Comparison of ENCODE assay signal across 10 mouse cellular contexts in genomic region chr9:63862427-63862826, GRCm38 (mm10).
DNase-seq lines count a peak whose midpoint lies in the region; ATAC-seq lines count a peak whose summit lies in the region.
"Had no signal": no experiment of that assay in that cellular context is flagged by ENCODE, and none has a peak within 500 bp of the region (broad histone marks: within the 10 kb centered on the region; RNA-seq: fewer than 3 reads in every experiment).

No protein-coding gene starts in this region.

- 33% methylated on average over 6 of the region's 6 CpGs for WGBS in heart, embryonic 16.5 days

- H3K27ac ChIP-seq in heart, embryonic 16.5 days (ENCODE audit: low read length): no peak overlapping the region
- H3K27ac ChIP-seq: heart, embryonic 13.5 days; macrophage had no signal

- ATAC-seq in heart, embryonic 16.5 days (replicated peaks; ENCODE audit: extremely low read depth, insufficient read depth, low FRiP score): peak; percentile 65
- ATAC-seq in granulocyte monocyte progenitor cell, adult 5-6 weeks (replicated peaks; ENCODE audit: poor library complexity, severe bottlenecking): peak; percentile 69

- H3K4me1 ChIP-seq in heart, embryonic 16.5 days (ENCODE audit: control insufficient read depth, insufficient read depth, low read length): no peaks in the 10 kb centered on the region

- H3K27me3 ChIP-seq in heart, embryonic 16.5 days (ENCODE audit: control insufficient read depth, insufficient read depth, low read length): no peaks in the 10 kb centered on the region
- no peaks in the 10 kb centered on the region for H3K27me3 ChIP-seq in splenic B cell, adult 2 months (ENCODE audit: control insufficient read depth, insufficient read depth, low read length, poor library complexity, severe bottlenecking)

- no peaks in the 10 kb centered on the region for H3K36me3 ChIP-seq in heart, embryonic 16.5 days (ENCODE audit: control insufficient read depth, insufficient read depth)
- no peaks in the 10 kb centered on the region for H3K36me3 ChIP-seq in splenic B cell, adult 2 months (ENCODE audit: control insufficient read depth, insufficient read depth, low read length, poor library complexity, severe bottlenecking)
- H3K36me3 ChIP-seq: heart, embryonic 13.5 days had no signal

- no peak for DNase-seq in heart, adult 11 months
- DNase-seq in thymus, postnatal 0 days (ENCODE audit: low spot score): peak; percentile 58
- DNase-seq in thymus, postnatal 36 days: no peak
- DNase-seq in splenic B cell, adult 2 months (ENCODE audit: low read depth, low spot score): peak; percentile 18
- no peak for DNase-seq in frontal cortex, postnatal 25 days (ENCODE audit: low spot score in 2 of 2)
- no peak for DNase-seq in cerebellum, postnatal 25 days

- H3K9me3 ChIP-seq in heart, embryonic 16.5 days (replicated peaks; ENCODE audit: control insufficient read depth, low read length): 0 out of 2 replicates have a peak, but pooled peaks cover 2% of the 10 kb centered on the region
- H3K9me3 ChIP-seq: heart, embryonic 13.5 days had no signal

- H3K4me3 ChIP-seq in heart, embryonic 16.5 days (ENCODE audit: low read length): no peak overlapping the region
- H3K4me3 ChIP-seq: heart, embryonic 13.5 days had no signal

- no peak overlapping the region for H3K4me2 ChIP-seq in heart, embryonic 16.5 days (ENCODE audit: low read depth, low read length)
- H3K4me2 ChIP-seq: heart, embryonic 13.5 days had no signal

- H3K9ac ChIP-seq in heart, embryonic 16.5 days (ENCODE audit: low read length): no peak overlapping the region

Comparison
In these comparisons a context has a peak if more than half of its experiments do, and no peak if none do; other contexts are left out.
1. DNase-seq: peak in thymus, postnatal 0 days (single experiment) and splenic B cell, adult 2 months (single experiment); none in heart, adult 11 months (single experiment), thymus, postnatal 36 days (0 of 2), frontal cortex, postnatal 25 days (0 of 2) and cerebellum, postnatal 25 days (0 of 2).